Mouse (Mus musculus): ENCODE results near the gene Tcf7l2. TPM values are rescaled to one million over a fixed set of nuclear protein-coding genes. Genes with fewer than 3 reads are reported as not detected.

The Tcf7l2 gene
- polyA plus RNA-seq, 1 experiment: 18.2 TPM

- H3K27me3 ChIP-seq (replicated peaks; ENCODE audit: control insufficient read depth, insufficient read depth, low read length): no peaks in the 10 kb centered on the region
- peak; percentile 13 for DNase-seq
- H3K36me3 ChIP-seq (ENCODE audit: control insufficient read depth, insufficient read depth, low read length): no peaks in the 10 kb centered on the region
- no peak overlapping the region for H3K27ac ChIP-seq (ENCODE audit: insufficient read depth, low read depth, low read length)
- TF ChIP-seq POLR2A (IDR thresholded peaks at IDR 0.05; ENCODE audit: low read depth, low read length) (no peak), CTCF (conservative IDR thresholded peaks at IDR 0.05; ENCODE audit: insufficient read depth, insufficient read length, low read depth, low read length) (no peak)
- WGBS: 43% methylated on average over 14 of the region's 14 CpGs
- no peak overlapping the region for H3K4me3 ChIP-seq (ENCODE audit: insufficient read depth, low read depth, low read length)
- no peaks in the 10 kb centered on the region for H3K4me1 ChIP-seq (ENCODE audit: control insufficient read depth, insufficient read depth, low read length)
These were observed 228.4 kb downstream of the Tcf7l2 start for GRCm38 (mm10) chr19:55969929-55970531.

GRCm38 (mm10) chr19:55976073-55976472, 234.5 kb downstream of the Tcf7l2 start:
- WGBS: 91% methylated on average over 9 of the region's 9 CpGs
- H3K4me1 ChIP-seq (ENCODE audit: control insufficient read depth, insufficient read depth, low read length): no peaks in the 10 kb centered on the region
- TF ChIP-seq CTCF (conservative IDR thresholded peaks at IDR 0.05; ENCODE audit: insufficient read depth, insufficient read length, low read depth, low read length): no peak
- no peak for TF ChIP-seq POLR2A (IDR thresholded peaks at IDR 0.05; ENCODE audit: low read depth, low read length)
- no peak overlapping the region for H3K27ac ChIP-seq (ENCODE audit: insufficient read depth, low read depth, low read length)
- no peak overlapping the region for H3K4me3 ChIP-seq (ENCODE audit: insufficient read depth, low read depth, low read length)
- H3K27me3 ChIP-seq (replicated peaks; ENCODE audit: control insufficient read depth, insufficient read depth, low read length): no peaks in the 10 kb centered on the region
- no peak for DNase-seq
- H3K36me3 ChIP-seq (ENCODE audit: control insufficient read depth, insufficient read depth, low read length): no peaks in the 10 kb centered on the region

All from kidney, adult 2 months (tissue).